Mouse (Mus musculus): ENCODE results near the gene Sdha. TPM values are rescaled to one million over a fixed set of nuclear protein-coding genes. Genes with fewer than 3 reads are reported as not detected.

The Sdha gene
- total and polyA plus RNA-seq, 3 experiments, result 120 to 249 (median 161) TPM

- no peak overlapping the region for H3K4me3 ChIP-seq (replicated peaks in 1 of 3; ENCODE audit: low read depth in 2 of 3, low read length in 2 of 3, poor library complexity in 1 of 3)
- TF ChIP-seq POLR2A (IDR thresholded peaks at IDR 0.05; ENCODE audit: low read depth, low read length) (no peak), CHD1 (IDR thresholded peaks at IDR 0.05; ENCODE audit: low read depth, low read length) (no peak)
- peaks cover 50 to 82% of the 10 kb centered on the region in 2 experiments for H3K36me3 ChIP-seq (replicated peaks in 1 of 2; ENCODE audit: control insufficient read depth in 1 of 2, insufficient read depth in 1 of 2, low read length in 1 of 2)
- in situ Hi-C loops (cut with MboI; ENCODE audit: low pct_ligation_motif_present, low pct_unique_long_range_greater_than_20kb, low sequenced_read_pairs) (no loop called here), dilution Hi-C loops (cut with MboI; ENCODE audit: extremely low pct_ligation_motif_present, extremely low pct_unique_long_range_greater_than_20kb, low sequenced_read_pairs) (no loop called here)
- H3K27ac ChIP-seq (ENCODE audit: insufficient read depth, low read depth), result no peak overlapping the region
- H3K27me3 ChIP-seq (replicated peaks), result no peaks in the 10 kb centered on the region
- H3K4me2 ChIP-seq (ENCODE audit: insufficient read depth, low read depth, poor library complexity, severe bottlenecking), result no peak overlapping the region
- H3K79me2 ChIP-seq (replicated peaks; ENCODE audit: control insufficient read depth, extremely low read depth, insufficient read depth, poor library complexity, severe bottlenecking), result peaks cover 17% of the 10 kb centered on the region
- DNase-seq (ENCODE audit: extremely low read depth), result no peak
- H3K9ac ChIP-seq (ENCODE audit: insufficient read depth, low read depth), result no peak overlapping the region
- H3K4me1 ChIP-seq (ENCODE audit: control insufficient read depth in 1 of 2, insufficient read depth in 2 of 2), result peaks cover 0 to 11% of the 10 kb centered on the region in 2 experiments; a peak in 2 of 4 replicates
- H3K9me3 ChIP-seq (replicated peaks; ENCODE audit: low read length), result no peaks in the 10 kb centered on the region
These were observed 6.4 kb upstream of the Sdha start for GRCm38 (mm10) chr13:74356491-74356890.

- peaks cover 16 to 25% of the 10 kb centered on the region in 2 experiments for H3K36me3 ChIP-seq (replicated peaks in 1 of 2; ENCODE audit: control insufficient read depth in 1 of 2, insufficient read depth in 1 of 2, low read length in 1 of 2)
- DNase-seq (ENCODE audit: extremely low read depth), result peak; percentile 31
- in situ Hi-C loops (cut with MboI; ENCODE audit: low pct_ligation_motif_present, low pct_unique_long_range_greater_than_20kb, low sequenced_read_pairs), result no loop called here
- no peak overlapping the region for H3K27ac ChIP-seq (ENCODE audit: insufficient read depth, low read depth)
- H3K4me1 ChIP-seq (ENCODE audit: control insufficient read depth in 1 of 2, insufficient read depth in 2 of 2), result peaks cover 0 to 40% of the 10 kb centered on the region in 2 experiments; a peak in 3 of 4 replicates
- H3K9me3 ChIP-seq (replicated peaks; ENCODE audit: low read length), result no peaks in the 10 kb centered on the region
- H3K79me2 ChIP-seq (replicated peaks; ENCODE audit: control insufficient read depth, extremely low read depth, insufficient read depth, poor library complexity, severe bottlenecking), result peaks cover 50% of the 10 kb centered on the region
- no peaks in the 10 kb centered on the region for H3K27me3 ChIP-seq (replicated peaks)
- dilution Hi-C loops (cut with MboI; ENCODE audit: extremely low pct_ligation_motif_present, extremely low pct_unique_long_range_greater_than_20kb, low sequenced_read_pairs), result no loop called here
- H3K4me2 ChIP-seq (ENCODE audit: insufficient read depth, low read depth, poor library complexity, severe bottlenecking), result no peak overlapping the region
- peak overlapping the region; percentile 80 for H3K9ac ChIP-seq (ENCODE audit: insufficient read depth, low read depth)
- 0 out of 2 replicates have a peak, but pooled peaks have one; percentile 65 for TF ChIP-seq POLR2A (IDR thresholded peaks at IDR 0.05; ENCODE audit: low read depth, low read length)
- 0 out of 2 replicates have a peak, but pooled peaks have one; percentile 33 for TF ChIP-seq CHD1 (IDR thresholded peaks at IDR 0.05; ENCODE audit: low read depth, low read length)
- TF ChIP-seq PAX5 (IDR thresholded peaks at IDR 0.05; ENCODE audit: low read length), result no peak
- no peak for TF ChIP-seq ZNF384 (IDR thresholded peaks at IDR 0.05; ENCODE audit: low read depth, low read length)
- 0 out of 2 replicates have a peak, but pooled peaks have one; percentile 1 for TF ChIP-seq ELF1 (IDR thresholded peaks at IDR 0.05; ENCODE audit: low read depth, low read length)
- H3K4me3 ChIP-seq (replicated peaks in 1 of 3; ENCODE audit: low read depth in 2 of 3, low read length in 2 of 3, poor library complexity in 1 of 3), result peak overlapping the region; percentile 70 to 91 (median 82)
These were observed 391 bp upstream of the Sdha start for GRCm38 (mm10) chr13:74350435-74350906.

GRCm38 (mm10) chr13:74341036-74341435, 9.0 kb downstream of the Sdha start:
- peaks cover 6% of the 10 kb centered on the region; the same call in 1 of the 2 replicates for H3K79me2 ChIP-seq (replicated peaks; ENCODE audit: control insufficient read depth, extremely low read depth, insufficient read depth, poor library complexity, severe bottlenecking)
- H3K4me1 ChIP-seq (ENCODE audit: control insufficient read depth in 1 of 2, insufficient read depth in 2 of 2), result peaks cover 2 to 13% of the 10 kb centered on the region in 2 experiments; a peak in 3 of 4 replicates
- in situ Hi-C loops (cut with MboI; ENCODE audit: low pct_ligation_motif_present, low pct_unique_long_range_greater_than_20kb, low sequenced_read_pairs), result loop anchor here (25.0 kb wide), 1 partner anchor 171 kb away; no protein-coding TSS in a partner anchor
- peak; percentile 67 for DNase-seq (ENCODE audit: extremely low read depth)
- H3K27ac ChIP-seq (ENCODE audit: insufficient read depth, low read depth), result no peak overlapping the region
- H3K4me3 ChIP-seq (replicated peaks in 1 of 3; ENCODE audit: low read depth in 2 of 3, low read length in 2 of 3, poor library complexity in 1 of 3), result no peak overlapping the region
- no peak overlapping the region for H3K4me2 ChIP-seq (ENCODE audit: insufficient read depth, low read depth, poor library complexity, severe bottlenecking)
- no peaks in the 10 kb centered on the region for H3K27me3 ChIP-seq (replicated peaks)
- no peak for TF ChIP-seq UBTF (IDR thresholded peaks at IDR 0.05; ENCODE audit: low read depth, low read length)
- no peak for TF ChIP-seq ETS1 (conservative IDR thresholded peaks at IDR 0.05; ENCODE audit: low read depth, low read length)
- TF ChIP-seq SMC3 (IDR thresholded peaks at IDR 0.05; ENCODE audit: low read depth, low read length), result peak; percentile 59
- TF ChIP-seq POLR2AphosphoS2 (IDR thresholded peaks at IDR 0.05; ENCODE audit: low read depth, low read length), result no peak
- TF ChIP-seq EP300 (IDR thresholded peaks at IDR 0.05; ENCODE audit: low read length), result no peak
- no peak for TF ChIP-seq RCOR1 (conservative IDR thresholded peaks at IDR 0.05; ENCODE audit: low read depth, low read length)
- TF ChIP-seq ZKSCAN1 (IDR thresholded peaks at IDR 0.05; ENCODE audit: borderline replicate concordance, low read depth, low read length), result no peak
- no peak for TF ChIP-seq POLR2A (IDR thresholded peaks at IDR 0.05; ENCODE audit: low read depth, low read length)
- no peak for TF ChIP-seq NRF1 (IDR thresholded peaks at IDR 0.05; ENCODE audit: low read depth, low read length)
- no peak for TF ChIP-seq HCFC1 (IDR thresholded peaks at IDR 0.05; ENCODE audit: low read depth, low read length)
- TF ChIP-seq CTCF (conservative IDR thresholded peaks at IDR 0.05 in 1 of 2, IDR thresholded peaks at IDR 0.05 in 1 of 2; ENCODE audit: low read depth in 2 of 2, low read length in 2 of 2), result peak; percentile 65 to 90
- TF ChIP-seq PAX5 (IDR thresholded peaks at IDR 0.05; ENCODE audit: low read length), result no peak
- TF ChIP-seq MAZ (IDR thresholded peaks at IDR 0.05; ENCODE audit: low read depth, low read length), result no peak
- TF ChIP-seq MXI1 (IDR thresholded peaks at IDR 0.05; ENCODE audit: low read depth, low read length), result no peak
- no peak for TF ChIP-seq ZNF384 (IDR thresholded peaks at IDR 0.05; ENCODE audit: low read depth, low read length)
- no peak for TF ChIP-seq MEF2A (IDR thresholded peaks at IDR 0.05; ENCODE audit: borderline replicate concordance, low read depth, low read length)
- no peak for TF ChIP-seq E2F4 (IDR thresholded peaks at IDR 0.05; ENCODE audit: insufficient replicate concordance, low read depth, low read length)
- peak; percentile 76 for TF ChIP-seq RAD21 (IDR thresholded peaks at IDR 0.05; ENCODE audit: low read depth, low read length)
- no peak for TF ChIP-seq ELF1 (IDR thresholded peaks at IDR 0.05; ENCODE audit: low read depth, low read length)
- no peak for TF ChIP-seq KAT2A (IDR thresholded peaks at IDR 0.05; ENCODE audit: insufficient replicate concordance, low read length)
- no peak for TF ChIP-seq ZMIZ1 (IDR thresholded peaks at IDR 0.05; ENCODE audit: low read depth, low read length)
- no peak for TF ChIP-seq SIN3A (IDR thresholded peaks at IDR 0.05; ENCODE audit: low read length)
- no peak for TF ChIP-seq JUN (IDR thresholded peaks at IDR 0.05; ENCODE audit: insufficient read depth, low read depth, low read length)
- H3K36me3 ChIP-seq (replicated peaks in 1 of 2; ENCODE audit: control insufficient read depth in 1 of 2, insufficient read depth in 1 of 2, low read length in 1 of 2), result peaks cover 48 to 87% of the 10 kb centered on the region in 2 experiments
- dilution Hi-C loops (cut with MboI; ENCODE audit: extremely low pct_ligation_motif_present, extremely low pct_unique_long_range_greater_than_20kb, low sequenced_read_pairs), result no loop called here
- no peaks in the 10 kb centered on the region for H3K9me3 ChIP-seq (replicated peaks; ENCODE audit: low read length)
- H3K9ac ChIP-seq (ENCODE audit: insufficient read depth, low read depth), result no peak overlapping the region

Data from CH12.LX (cell line).